Mouse (Mus musculus) erythroid progenitor cell, adult 5-6 weeks (primary cell): ENCODE data around the gene Abhd14b. TPM values are rescaled to one million over a fixed set of nuclear protein-coding genes. Genes with fewer than 3 reads are reported as not detected.

Source experiments
- ATAC-seq: replicated peaks from 2 replicates; pipeline ENCODE4 v1.8.0; 2016; ENCODE audit warnings: moderate number of reproducible peaks, mild to moderate bottlenecking, moderate TSS enrichment, inconsistent platforms; ENCODE audit not compliant: poor library complexity, low FRiP score, severe bottlenecking
- total RNA-seq, 2 experiments: library from RNA; stranded (forward) in 1 of 2; stranded (reverse) in 1 of 2; fragments of 150-400 nt in 1 of 2; fragments of 186-747, 209-891 nt in 1 of 2; gene quantifications; 2 replicates each; pipeline versions ENCODE4 v1.2.3 to v1.2.4; 2015 to 2017; ENCODE audit warnings: low replicate concordance in 2 of 2

Gene Abhd14b
- total RNA-seq, 2 experiments from 2014 or later: 0.91 to 1.3 TPM

- ATAC-seq: peak; percentile 52
These were observed 18.5 kb upstream of the Abhd14b start for GRCm38 (mm10) chr9:106428719-106429220.

GRCm38 (mm10) chr9:106429221-106430014, 17.8 kb upstream of the Abhd14b start, which contains the start of gene Rpl29:
Rpl29 (plus strand) TSS chr9:106429454.
- peak; percentile 92 for ATAC-seq

GRCm38 (mm10) chr9:106430015-106430264, 17.3 kb upstream of the Abhd14b start:
- 0 out of 2 replicates have a peak, but pooled peaks have one; percentile 5 for ATAC-seq

- no peak for ATAC-seq
These were observed 13.9 kb upstream of the Abhd14b start for GRCm38 (mm10) chr9:106433389-106433788.

- ATAC-seq: no peak
These were observed 10.7 kb upstream of the Abhd14b start for GRCm38 (mm10) chr9:106436566-106436965.

GRCm38 (mm10) chr9:106442680-106443079, 4.6 kb upstream of the Abhd14b start:
- ATAC-seq: no peak

GRCm38 (mm10) chr9:106444836-106445235, 2.4 kb upstream of the Abhd14b start:
- no peak for ATAC-seq

- ATAC-seq: no peak
These were observed 692 bp downstream of the Abhd14b start for GRCm38 (mm10) chr9:106447951-106448350.

GRCm38 (mm10) chr9:106448498-106449031, 1.3 kb downstream of the Abhd14b start:
- ATAC-seq: peak; percentile 33; the same call in 1 of the 2 replicates

- no peak for ATAC-seq
These were observed 2.7 kb downstream of the Abhd14b start for GRCm38 (mm10) chr9:106449947-106450346.

GRCm38 (mm10) chr9:106450661-106451060, 3.4 kb downstream of the Abhd14b start:
- no peak for ATAC-seq

GRCm38 (mm10) chr9:106451298-106451697, 4.0 kb downstream of the Abhd14b start:
- no peak for ATAC-seq

- no peak for ATAC-seq
These were observed 4.6 kb downstream of the Abhd14b start for GRCm38 (mm10) chr9:106451899-106452298.

- no peak for ATAC-seq
These were observed 5.1 kb downstream of the Abhd14b start for GRCm38 (mm10) chr9:106452351-106452750.

GRCm38 (mm10) chr9:106452821-106453220, 5.6 kb downstream of the Abhd14b start:
- no peak for ATAC-seq

- 0 out of 2 replicates have a peak, but pooled peaks have one; percentile 21 for ATAC-seq
These were observed 6.2 kb downstream of the Abhd14b start, which contains the start of gene Pcbp4 for GRCm38 (mm10) chr9:106453271-106454070. Pcbp4 (plus strand) TSS chr9:106453291.

GRCm38 (mm10) chr9:106454071-106454761, 7.0 kb downstream of the Abhd14b start:
- ATAC-seq: no peak

GRCm38 (mm10) chr9:106454888-106455681, 7.8 kb downstream of the Abhd14b start:
- ATAC-seq: no peak
